Mouse (Mus musculus) hindbrain, embryonic 12.5 days (tissue): Measurements from ENCODE around the gene B3galt1. TPM values are rescaled to one million over a fixed set of nuclear protein-coding genes. Genes with fewer than 3 reads are reported as not detected.

ENCODE experiments used
- ATAC-seq: fragments of 200-750 bp; cut with Nextera tagmentation; 2 replicates; pipeline ENCODE4 v1.8.0; 2017; ENCODE audit warnings: moderate TSS enrichment; ENCODE audit not compliant: low FRiP score
- H3K27ac ChIP-seq: fragments of 300-500 bp; sonication (generic); 2 replicates; pipeline ENCODE4 v1.5.1; 2016; ENCODE audit warnings: mild to moderate bottlenecking
- H3K27me3 ChIP-seq: fragments of 300-500 bp; sonication (generic); 2 replicates; pipeline ENCODE4 v1.6.1; 2016; ENCODE audit warnings: mild to moderate bottlenecking
- H3K36me3 ChIP-seq: fragments of 300-500 bp; sonication (generic); 2 replicates; pipeline ENCODE4 v1.6.1; 2016; ENCODE audit warnings: mild to moderate bottlenecking
- H3K4me1 ChIP-seq: fragments of 300-500 bp; sonication (generic); 2 replicates; pipeline ENCODE4 v1.6.1; 2016
- H3K4me2 ChIP-seq: fragments of 300-500 bp; sonication (generic); replicated peaks from 2 replicates; pipeline ENCODE4 v1.6.1; 2016; ENCODE audit warnings: mild to moderate bottlenecking
- H3K4me3 ChIP-seq: fragments of 300-500 bp; sonication (generic); 2 replicates; pipeline ENCODE4 v1.5.1; 2016; ENCODE audit warnings: mild to moderate bottlenecking
- H3K9ac ChIP-seq: fragments of 300-500 bp; sonication (generic); 2 replicates; pipeline ENCODE4 v1.6.1; 2016; ENCODE audit warnings: mild to moderate bottlenecking, moderate library complexity
- H3K9me3 ChIP-seq: fragments of 300-500 bp; sonication (generic); replicated peaks from 2 replicates; pipeline ENCODE4 v1.6.1; 2016; ENCODE audit warnings: mild to moderate bottlenecking
- WGBS: fragments of 180-500 bp; shearing (Covaris S2); methylation state at CpG from one replicate; pipeline ENCODE4 v1.1.7; 2016; 5-methylcytosine and 5-hydroxymethylcytosine counted together
- polyA plus RNA-seq: library from polyadenylated mRNA; unstranded; fragments of >200 nt; fragmentation: Nextera tagmentation; extraction: Ambion mirVana; gene quantifications from 2 replicates; pipeline ENCODE4 v1.2.1, GENCODE M21; 2016

Gene B3galt1
- polyA plus RNA-seq, 1 experiment from 2014 or later = 34.6 TPM

DNA sequence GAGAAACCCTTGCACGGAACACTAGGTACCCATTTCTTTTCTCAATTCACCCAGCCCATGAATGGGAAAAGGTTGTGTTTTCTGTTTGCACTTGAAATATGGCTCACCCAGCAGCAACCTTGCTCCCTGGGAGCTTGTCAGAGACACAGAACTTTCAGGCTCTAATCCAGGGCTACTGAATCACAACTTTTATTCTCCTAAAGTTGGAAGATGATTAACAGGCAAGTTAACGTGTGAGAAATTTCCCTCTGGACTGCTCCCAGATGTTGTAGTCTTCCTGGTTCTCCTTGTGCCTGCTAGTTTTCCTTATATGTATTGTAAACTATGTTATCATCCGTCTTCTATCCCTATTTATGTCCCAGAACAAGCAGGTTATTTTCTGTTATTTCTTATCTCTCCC is 221.9 kb downstream of the B3galt1 start:
- no peaks in the 10 kb centered on the region for H3K9me3 ChIP-seq
- no peaks in the 10 kb centered on the region for H3K36me3 ChIP-seq
- no peak for ATAC-seq
- H3K9ac ChIP-seq = no peak overlapping the region
- H3K27me3 ChIP-seq = no peaks in the 10 kb centered on the region
- no peak overlapping the region for H3K4me3 ChIP-seq
- 83% methylated on average over 3 of the region's 3 CpGs for WGBS
- H3K4me2 ChIP-seq = no peak overlapping the region
- H3K27ac ChIP-seq = no peak overlapping the region
- H3K4me1 ChIP-seq = no peaks in the 10 kb centered on the region

DNA sequence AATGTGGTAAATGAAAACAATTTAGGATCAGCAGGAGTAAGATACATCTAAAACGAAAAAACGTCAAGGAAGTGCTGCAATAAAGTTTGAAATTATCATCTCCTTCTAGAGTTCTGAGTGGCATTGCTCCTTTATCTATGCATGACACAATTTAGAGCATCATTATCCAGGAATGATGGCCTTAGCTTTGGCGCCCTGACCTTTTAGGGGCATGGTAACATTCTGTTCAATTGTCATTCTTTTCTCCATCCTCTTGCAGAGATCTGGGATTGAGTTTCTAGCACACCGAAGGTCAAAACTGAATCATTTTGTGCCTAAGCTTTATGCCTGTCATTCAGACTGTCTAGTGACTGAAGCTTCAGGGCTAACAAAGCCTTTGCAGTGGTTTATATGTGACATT is 231.9 kb downstream of the B3galt1 start:
- Histone ChIP-seq H3K36me3 (no peaks in the 10 kb centered on the region), H3K9ac (no peak overlapping the region), H3K27ac (no peak overlapping the region), H3K4me3 (no peak overlapping the region), H3K27me3 (no peaks in the 10 kb centered on the region), H3K4me1 (no peaks in the 10 kb centered on the region), H3K4me2 (no peak overlapping the region), H3K9me3 (no peaks in the 10 kb centered on the region)
- WGBS = 87% methylated on average over 4 of the region's 4 CpGs
- ATAC-seq = no peak

DNA sequence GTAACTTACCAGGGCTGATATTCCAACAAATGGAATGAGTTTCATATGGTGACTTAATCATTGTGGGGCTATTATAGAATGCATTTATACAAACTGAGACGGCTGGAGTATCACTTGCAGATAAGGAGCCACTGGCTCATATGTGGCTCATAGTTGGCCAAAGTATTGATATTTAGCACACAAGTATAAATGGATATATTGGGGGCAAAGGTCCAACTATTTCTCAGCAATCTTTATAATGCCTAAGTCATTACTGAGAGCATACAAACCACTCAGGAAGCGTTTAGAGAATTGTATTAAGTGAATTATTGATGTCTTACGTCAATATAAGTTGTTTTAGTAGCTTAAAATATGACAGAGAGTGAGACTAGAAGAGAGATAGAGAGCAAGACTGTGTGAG is 234.3 kb downstream of the B3galt1 start:
- no peaks in the 10 kb centered on the region for H3K4me1 ChIP-seq
- no peak overlapping the region for H3K4me2 ChIP-seq
- H3K36me3 ChIP-seq = no peaks in the 10 kb centered on the region
- H3K27ac ChIP-seq = no peak overlapping the region
- no peaks in the 10 kb centered on the region for H3K27me3 ChIP-seq
- no peaks in the 10 kb centered on the region for H3K9me3 ChIP-seq
- WGBS = 89% methylated on average over 3 of the region's 3 CpGs
- no peak overlapping the region for H3K9ac ChIP-seq
- no peak for ATAC-seq
- H3K4me3 ChIP-seq = no peak overlapping the region

DNA sequence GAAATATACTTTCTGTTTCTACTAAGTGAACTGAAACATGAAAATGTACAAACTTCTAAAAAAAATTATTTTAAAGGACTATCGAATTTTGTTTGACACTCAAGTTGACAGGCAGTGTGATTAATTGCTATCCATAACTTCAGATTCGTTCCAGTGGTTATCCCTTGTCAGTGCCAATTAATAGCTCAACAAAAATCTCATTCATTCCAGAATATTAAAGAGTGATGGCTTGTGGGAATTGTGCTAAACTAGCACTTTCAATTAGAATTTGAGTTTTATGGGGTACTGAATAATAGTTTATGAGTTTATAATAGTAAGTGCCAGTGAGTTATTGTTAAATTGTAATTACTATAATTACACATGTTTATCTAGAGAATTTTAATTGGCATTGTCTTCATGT is 250.5 kb downstream of the B3galt1 start:
- Histone ChIP-seq H3K9ac (no peak overlapping the region), H3K27ac (no peak overlapping the region), H3K36me3 (no peaks in the 10 kb centered on the region), H3K9me3 (no peaks in the 10 kb centered on the region), H3K27me3 (no peaks in the 10 kb centered on the region), H3K4me3 (no peak overlapping the region), H3K4me1 (no peaks in the 10 kb centered on the region), H3K4me2 (no peak overlapping the region)
- no peak for ATAC-seq
- WGBS = 60% methylated on average over 2 of the region's 2 CpGs

DNA sequence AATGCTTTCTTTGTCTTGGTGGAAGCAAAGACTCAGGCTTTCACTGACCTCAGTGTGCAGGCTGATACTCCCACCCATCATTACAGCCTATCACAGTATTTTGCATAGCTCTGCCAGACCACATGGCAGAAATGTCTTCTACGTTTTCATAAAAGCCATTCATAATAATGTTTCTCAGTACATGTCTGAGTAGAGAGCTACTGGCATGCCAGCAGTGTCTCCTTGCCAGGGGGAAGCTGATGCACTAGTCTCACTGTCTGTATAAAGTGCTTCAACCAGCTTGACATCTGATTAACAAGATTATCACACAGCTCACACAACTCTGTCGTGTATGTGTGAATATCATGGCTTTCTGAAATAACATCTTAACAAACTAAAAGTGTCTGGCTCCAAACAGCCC is 252.3 kb downstream of the B3galt1 start:
- H3K9me3 ChIP-seq = no peaks in the 10 kb centered on the region
- WGBS = 62% methylated on average over 2 of the region's 2 CpGs
- H3K4me2 ChIP-seq = no peak overlapping the region
- no peaks in the 10 kb centered on the region for H3K4me1 ChIP-seq
- no peak overlapping the region for H3K4me3 ChIP-seq
- H3K9ac ChIP-seq = no peak overlapping the region
- no peak overlapping the region for H3K27ac ChIP-seq
- no peaks in the 10 kb centered on the region for H3K27me3 ChIP-seq
- ATAC-seq = no peak
- no peaks in the 10 kb centered on the region for H3K36me3 ChIP-seq

DNA sequence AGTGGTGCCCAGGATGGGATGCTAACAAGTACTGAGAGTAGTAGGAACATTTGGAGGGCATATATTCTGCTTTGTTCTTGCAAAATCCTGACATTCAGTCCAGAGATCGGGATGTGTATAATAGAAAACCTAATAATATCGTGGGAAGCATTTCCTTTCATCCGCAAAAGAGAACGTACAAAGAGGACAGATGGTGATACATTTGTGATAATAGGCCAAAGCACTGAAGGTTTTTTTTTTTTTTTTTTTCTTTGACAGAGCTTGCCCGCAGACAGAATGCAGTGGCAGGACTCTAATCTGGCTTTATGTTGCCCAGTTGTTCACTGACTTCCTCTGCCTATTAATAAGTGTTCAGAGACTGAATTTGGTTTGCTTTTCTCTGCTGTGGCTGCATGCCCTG is 256.7 kb downstream of the B3galt1 start:
- H3K27me3 ChIP-seq = no peaks in the 10 kb centered on the region
- no peak for ATAC-seq
- no peak overlapping the region for H3K9ac ChIP-seq
- H3K4me3 ChIP-seq = no peak overlapping the region
- H3K4me1 ChIP-seq = no peaks in the 10 kb centered on the region
- H3K9me3 ChIP-seq = no peaks in the 10 kb centered on the region
- H3K4me2 ChIP-seq = no peak overlapping the region
- no peaks in the 10 kb centered on the region for H3K36me3 ChIP-seq
- H3K27ac ChIP-seq = no peak overlapping the region
- WGBS = 77% methylated on average over 5 of the region's 5 CpGs

DNA sequence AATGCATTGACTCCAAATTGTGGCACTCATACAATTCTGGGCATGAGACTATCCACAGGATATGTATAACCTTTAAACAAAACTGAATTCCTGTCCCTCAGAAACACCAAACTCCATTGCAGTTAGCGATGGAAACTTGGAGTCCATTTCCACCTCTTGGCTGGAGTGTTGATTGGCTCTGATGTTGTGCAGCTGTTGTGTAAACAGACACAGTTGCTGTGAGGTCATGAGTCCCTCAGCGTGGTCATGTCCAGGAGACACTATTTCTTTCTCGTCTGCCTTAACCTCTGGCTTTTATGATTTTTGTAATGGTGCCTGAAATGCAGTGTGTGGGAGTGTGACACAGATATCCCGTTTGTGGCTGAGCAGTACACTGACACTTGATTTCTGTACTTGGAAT is 262.0 kb downstream of the B3galt1 start:
- H3K27ac ChIP-seq = no peak overlapping the region
- ATAC-seq = no peak

DNA sequence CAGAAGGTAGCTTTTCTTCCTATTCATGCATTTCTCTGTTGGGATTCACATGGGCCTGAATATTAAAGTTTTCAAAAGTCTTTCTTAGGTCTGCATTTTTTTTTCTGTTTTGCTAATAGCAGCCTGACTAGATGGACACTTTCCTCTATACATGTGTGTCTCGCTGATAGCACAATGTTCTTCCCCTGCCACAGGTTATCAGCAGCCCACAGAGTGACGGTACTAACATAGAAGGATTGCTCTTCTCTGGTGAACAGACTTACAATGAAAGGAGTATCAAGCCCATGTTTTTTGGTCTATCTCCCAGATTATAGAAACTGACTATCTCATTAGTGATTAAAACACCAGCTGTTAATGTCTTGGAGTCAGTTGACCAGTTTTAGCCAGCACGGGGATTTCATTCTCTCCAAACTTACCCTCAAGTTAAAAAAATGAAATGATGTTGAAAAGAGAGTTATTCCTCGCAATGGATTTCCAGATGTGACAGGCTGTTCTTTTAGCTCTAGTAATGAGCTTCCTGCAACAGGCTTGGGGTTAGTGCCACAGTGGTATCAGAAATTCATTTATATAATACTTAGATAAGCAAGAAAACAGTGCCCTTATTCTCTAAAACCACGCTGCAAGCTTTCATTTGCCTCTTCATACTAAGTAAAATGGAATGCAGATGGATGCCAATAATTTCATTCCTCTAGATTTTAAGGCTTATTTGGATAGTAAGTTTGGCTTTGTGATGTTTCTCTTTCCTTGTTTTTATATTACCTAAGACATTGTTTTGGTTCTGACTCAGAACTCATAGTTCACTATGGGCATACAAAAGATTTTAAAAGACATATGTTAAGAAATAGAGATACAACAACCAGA is 263.6 kb downstream of the B3galt1 start:
- no peak overlapping the region for H3K27ac ChIP-seq
- WGBS = 86% methylated on average over 5 of the region's 5 CpGs

More for the DNA sequence above, 262.0 kb downstream of the B3galt1 start:
- no peak overlapping the region for H3K4me2 ChIP-seq
- no peaks in the 10 kb centered on the region for H3K36me3 ChIP-seq
- H3K9ac ChIP-seq = no peak overlapping the region
- H3K4me3 ChIP-seq = no peak overlapping the region
- WGBS = 88% methylated on average over 4 of the region's 4 CpGs
- H3K9me3 ChIP-seq = no peaks in the 10 kb centered on the region
- no peaks in the 10 kb centered on the region for H3K4me1 ChIP-seq
- H3K27me3 ChIP-seq = no peaks in the 10 kb centered on the region

DNA sequence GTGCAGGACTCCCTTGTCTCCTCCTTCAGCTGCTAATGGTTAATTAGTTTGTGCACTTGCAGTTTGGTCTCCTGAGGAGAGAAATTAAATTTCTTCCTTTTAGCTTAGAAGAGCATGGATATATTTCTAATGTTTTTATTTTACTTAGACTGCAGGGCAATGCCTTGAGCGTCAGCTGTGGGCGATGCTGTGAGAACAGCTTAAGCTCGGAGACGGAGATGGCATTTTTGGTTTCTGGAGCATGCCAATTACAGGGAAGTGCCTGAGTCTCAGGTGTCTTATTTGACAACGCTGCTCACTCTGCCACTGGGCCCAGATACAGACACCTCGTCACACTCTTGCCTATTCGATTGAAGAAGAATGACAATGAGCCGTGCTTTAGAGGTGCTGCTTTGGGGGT is 282.1 kb downstream of the B3galt1 start:
- WGBS = 81% methylated on average over 8 of the region's 8 CpGs
- ATAC-seq = no peak
- H3K36me3 ChIP-seq = no peaks in the 10 kb centered on the region

More for the DNA sequence above, 263.6 kb downstream of the B3galt1 start:
- Histone ChIP-seq H3K4me3 (no peak overlapping the region), H3K9ac (no peak overlapping the region), H3K9me3 (no peaks in the 10 kb centered on the region), H3K4me2 (no peak overlapping the region), H3K36me3 (no peaks in the 10 kb centered on the region), H3K27me3 (no peaks in the 10 kb centered on the region), H3K4me1 (no peaks in the 10 kb centered on the region)
- no peak for ATAC-seq

DNA sequence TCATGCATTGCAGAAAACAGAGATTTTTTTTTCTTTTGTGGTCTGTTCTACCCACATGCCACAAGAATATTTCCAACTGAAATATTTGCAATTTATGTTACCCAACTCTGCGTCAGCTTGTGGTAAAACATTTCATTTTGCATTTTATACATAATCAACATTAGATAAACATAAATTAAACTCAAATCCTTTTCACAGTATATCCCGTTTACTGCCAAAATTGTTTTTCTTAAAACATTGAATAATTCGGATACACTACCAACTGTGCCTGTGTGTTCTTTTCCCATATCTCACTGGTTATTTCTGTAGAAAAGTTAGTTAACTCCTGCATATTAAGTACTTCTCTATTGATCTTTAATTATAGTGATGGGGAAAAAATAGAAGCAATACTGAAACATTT is 285.1 kb downstream of the B3galt1 start:
- Histone ChIP-seq H3K9ac (no peak overlapping the region), H3K4me2 (no peak overlapping the region), H3K4me3 (no peak overlapping the region), H3K27ac (no peak overlapping the region), H3K4me1 (no peaks in the 10 kb centered on the region), H3K36me3 (no peaks in the 10 kb centered on the region), H3K9me3 (no peaks in the 10 kb centered on the region), H3K27me3 (no peaks in the 10 kb centered on the region)
- WGBS = 93% methylated on average over 3 of the region's 3 CpGs
- no peak for ATAC-seq

More for the DNA sequence above, 282.1 kb downstream of the B3galt1 start:
- no peak overlapping the region for H3K4me2 ChIP-seq
- no peaks in the 10 kb centered on the region for H3K27me3 ChIP-seq
- no peak overlapping the region for H3K4me3 ChIP-seq
- no peak overlapping the region for H3K27ac ChIP-seq
- no peaks in the 10 kb centered on the region for H3K9me3 ChIP-seq
- no peaks in the 10 kb centered on the region for H3K4me1 ChIP-seq
- H3K9ac ChIP-seq = no peak overlapping the region

DNA sequence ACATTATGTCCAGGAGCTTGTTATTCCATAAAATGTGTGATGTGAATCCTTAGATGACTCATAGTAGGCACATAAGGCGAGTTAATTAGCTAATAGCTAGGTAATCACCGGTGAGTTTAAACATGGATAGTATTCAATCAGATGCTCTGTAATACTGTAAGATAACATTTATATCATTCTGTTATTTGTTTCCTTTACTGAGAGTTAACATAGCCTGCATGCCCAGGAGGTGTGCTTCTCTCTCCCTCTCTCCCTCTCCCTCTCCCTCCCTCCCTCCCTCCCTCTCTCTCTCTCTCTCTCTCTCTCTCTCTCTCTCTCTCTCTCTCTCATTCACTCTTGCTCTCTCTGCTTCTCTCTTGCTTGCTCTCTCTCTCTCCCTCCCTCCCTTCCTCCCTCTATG is 292.7 kb downstream of the B3galt1 start:
- WGBS = 94% methylated on average over 2 of the region's 2 CpGs
- H3K4me1 ChIP-seq = no peaks in the 10 kb centered on the region
- no peaks in the 10 kb centered on the region for H3K36me3 ChIP-seq
- no peaks in the 10 kb centered on the region for H3K9me3 ChIP-seq
- H3K4me3 ChIP-seq = no peak overlapping the region
- no peak overlapping the region for H3K27ac ChIP-seq
- H3K4me2 ChIP-seq = no peak overlapping the region
- no peaks in the 10 kb centered on the region for H3K27me3 ChIP-seq
- no peak overlapping the region for H3K9ac ChIP-seq
- no peak for ATAC-seq

DNA sequence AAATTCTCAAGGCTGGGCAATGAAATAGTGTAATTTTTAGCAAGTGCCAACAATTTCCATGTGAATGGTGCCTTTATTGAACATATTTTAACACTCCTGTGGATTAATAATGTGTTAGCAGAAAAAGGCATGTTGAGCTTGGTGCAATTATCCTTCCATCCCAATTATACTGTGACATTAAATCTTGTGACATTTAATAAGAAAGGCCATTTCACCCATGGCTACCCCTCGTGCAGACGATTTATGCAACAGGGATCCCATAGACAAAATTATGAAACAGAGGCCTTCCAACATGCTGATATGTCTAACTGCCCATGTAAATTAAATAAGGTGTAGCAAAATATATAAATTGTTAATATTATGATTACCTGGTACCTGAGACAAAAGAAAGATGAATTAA is 293.3 kb downstream of the B3galt1 start:
- WGBS = 80% methylated on average over 2 of the region's 2 CpGs

DNA sequence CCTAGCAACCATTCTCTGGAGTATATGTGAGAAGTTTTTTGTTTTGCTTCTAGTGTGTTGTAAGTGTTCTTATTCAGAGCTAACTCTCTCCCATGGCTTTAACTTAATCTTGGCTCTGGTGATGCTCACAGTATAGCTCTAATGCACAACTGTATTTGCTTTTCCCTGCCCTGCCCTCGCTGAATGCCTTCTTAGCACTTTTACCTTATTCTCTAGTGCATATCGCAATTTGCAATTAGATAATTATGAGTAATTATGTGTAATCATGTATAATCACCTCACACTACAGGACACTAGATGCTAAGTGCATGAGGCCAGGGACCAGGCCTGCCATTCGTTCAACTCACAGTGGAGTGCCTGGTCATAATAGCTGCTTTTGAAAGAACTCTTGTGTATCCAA is 307.7 kb downstream of the B3galt1 start:
- H3K27me3 ChIP-seq = no peaks in the 10 kb centered on the region
- H3K9me3 ChIP-seq = no peaks in the 10 kb centered on the region
- H3K4me2 ChIP-seq = no peak overlapping the region
- H3K27ac ChIP-seq = no peak overlapping the region
- ATAC-seq = no peak
- H3K4me1 ChIP-seq = no peaks in the 10 kb centered on the region
- no peaks in the 10 kb centered on the region for H3K36me3 ChIP-seq
- WGBS = 79% methylated on average over 3 of the region's 3 CpGs
- H3K9ac ChIP-seq = no peak overlapping the region
- no peak overlapping the region for H3K4me3 ChIP-seq

More for the DNA sequence above, 293.3 kb downstream of the B3galt1 start:
- Histone ChIP-seq H3K4me3 (no peak overlapping the region), H3K9me3 (no peaks in the 10 kb centered on the region), H3K4me1 (no peaks in the 10 kb centered on the region), H3K36me3 (no peaks in the 10 kb centered on the region), H3K4me2 (no peak overlapping the region), H3K9ac (no peak overlapping the region), H3K27ac (no peak overlapping the region), H3K27me3 (no peaks in the 10 kb centered on the region)
- ATAC-seq = no peak
